ENCODE assay signal across 18 mouse cellular contexts in the genomic region with DNA sequence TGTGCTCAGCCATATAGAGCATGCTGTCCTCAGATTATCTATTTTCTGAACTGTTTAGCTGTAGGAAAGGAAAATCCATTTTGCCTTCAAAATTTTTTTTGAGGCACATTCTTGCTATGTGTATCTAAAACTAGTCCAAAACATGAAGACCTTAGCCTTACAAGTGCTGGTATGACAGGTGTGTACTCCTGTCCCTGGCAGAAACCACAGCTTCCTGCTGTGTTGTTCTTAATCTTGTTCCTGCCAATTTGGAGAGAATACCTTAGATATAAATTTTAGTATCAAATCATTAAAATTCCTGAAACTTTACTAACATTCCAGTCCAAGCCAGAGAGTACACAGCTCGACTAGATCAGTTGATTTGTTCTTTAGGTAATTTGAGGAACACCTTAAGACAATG.
"Had no signal": no experiment of that assay in that cellular context is flagged by ENCODE, and none has a peak within 500 bp of the region (broad histone marks: within the 10 kb centered on the region; RNA-seq: fewer than 3 reads in every experiment).

No protein-coding gene starts in this region.

- H3K27ac ChIP-seq: limb, embryonic 13.5 days; liver, embryonic 12.5 days; liver, embryonic 15.5 days; lung, embryonic 15.5 days; midbrain, embryonic 12.5 days; midbrain, embryonic 15.5 days; neural tube, embryonic 12.5 days had no signal

- H3K36me3 ChIP-seq: limb, embryonic 13.5 days; liver, embryonic 12.5 days; liver, embryonic 15.5 days; lung, embryonic 15.5 days; midbrain, embryonic 12.5 days; midbrain, embryonic 15.5 days; neural tube, embryonic 12.5 days had no signal

- ATAC-seq: liver, embryonic 12.5 days; midbrain, embryonic 15.5 days had no signal

- H3K4me3 ChIP-seq: limb, embryonic 13.5 days; liver, embryonic 12.5 days; liver, embryonic 15.5 days; lung, embryonic 15.5 days; midbrain, embryonic 12.5 days; midbrain, embryonic 15.5 days; neural tube, embryonic 12.5 days had no signal

- H3K4me1 ChIP-seq: limb, embryonic 13.5 days; liver, embryonic 12.5 days; liver, embryonic 15.5 days; lung, embryonic 15.5 days; midbrain, embryonic 12.5 days; midbrain, embryonic 15.5 days; neural tube, embryonic 12.5 days had no signal

- DNase-seq: kidney, postnatal 14 days; kidney, postnatal 4 days; left cerebral cortex, postnatal 4 days; liver; lung, adult 18-20 months; lung, postnatal 10 days; lung, postnatal 4 days; retina, postnatal 1 day; right cerebral cortex, postnatal 25 days; thymus, adult 18-20 months; thymus, postnatal 36 days had no signal

- H3K27me3 ChIP-seq: limb, embryonic 13.5 days; liver, embryonic 12.5 days; liver, embryonic 15.5 days; lung, embryonic 15.5 days; midbrain, embryonic 12.5 days; midbrain, embryonic 15.5 days; neural tube, embryonic 12.5 days had no signal
